Mouse (Mus musculus) embryonic facial prominence, embryonic 10.5 days (tissue): ENCODE measurements at regions not wholly inside any gene's neighbourhood (a gene's known extent, or its start where the extent isn't known, plus 50 kb on each side); places are given as distances from the start of the nearest gene placed in this dataset.

Experiments used
- DNase-seq: peaks from one replicate; pipeline ENCODE4 v3.0.0-alpha.2; 2017; ENCODE audit warnings: low spot score
- H3K27ac ChIP-seq: fragments of 300-500 bp; sonication (generic); replicated peaks from 2 replicates; pipeline ENCODE4 v1.5.1; 2016; ENCODE audit warnings: mild to moderate bottlenecking
- H3K27me3 ChIP-seq: fragments of 300-500 bp; sonication (generic); replicated peaks from 2 replicates; pipeline ENCODE4 v1.6.1; 2016; ENCODE audit warnings: low read depth, mild to moderate bottlenecking; ENCODE audit not compliant: poor library complexity, severe bottlenecking
- H3K36me3 ChIP-seq: fragments of 300-500 bp; sonication (generic); replicated peaks from 2 replicates; pipeline ENCODE4 v1.6.1; 2016; ENCODE audit warnings: mild to moderate bottlenecking, moderate library complexity
- H3K4me1 ChIP-seq: fragments of 300-500 bp; sonication (generic); 2 replicates; pipeline ENCODE4 v1.6.1; 2016
- H3K4me3 ChIP-seq: fragments of 300-500 bp; sonication (generic); 2 replicates; pipeline ENCODE4 v1.5.1; 2016; ENCODE audit warnings: mild to moderate bottlenecking, moderate library complexity
- H3K9me3 ChIP-seq: fragments of 300-500 bp; sonication (generic); 2 replicates; pipeline ENCODE4 v1.6.1; 2016; ENCODE audit warnings: mild to moderate bottlenecking
- WGBS: fragments of 180-500 bp; shearing (Covaris S2); methylation state at CpG from one replicate; pipeline ENCODE4 v1.1.7; 2016; 5-methylcytosine and 5-hydroxymethylcytosine counted together

GRCm38 (mm10) chrX:10883729-10884464 is 169.1 kb downstream of the Mid1ip1 start:
- H3K27me3 ChIP-seq, result peaks cover 8% of the 10 kb centered on the region; the same call in 1 of the 2 replicates
- 85% methylated on average over 11 of the region's 11 CpGs for WGBS

GRCm38 (mm10) chrX:10892815-10893214 is 178.0 kb downstream of the Mid1ip1 start:
- H3K27ac ChIP-seq, result no peak overlapping the region
- DNase-seq, result no peak
- H3K9me3 ChIP-seq, result no peaks in the 10 kb centered on the region
- no peaks in the 10 kb centered on the region for H3K4me1 ChIP-seq
- no peaks in the 10 kb centered on the region for H3K36me3 ChIP-seq
- no peak overlapping the region for H3K4me3 ChIP-seq
- H3K27me3 ChIP-seq, result peaks cover 8% of the 10 kb centered on the region; the same call in 1 of the 2 replicates
- WGBS, result 85% methylated on average over 3 of the region's 3 CpGs

More at GRCm38 (mm10) chrX:10883729-10884464, 169.1 kb downstream of the Mid1ip1 start:
- Histone ChIP-seq H3K4me1 (no peaks in the 10 kb centered on the region), H3K27ac (no peak overlapping the region), H3K4me3 (no peak overlapping the region), H3K9me3 (no peaks in the 10 kb centered on the region), H3K36me3 (no peaks in the 10 kb centered on the region)
- no peak for DNase-seq

- H3K4me1 ChIP-seq, result no peaks in the 10 kb centered on the region
- WGBS, result 87% methylated on average over 5 of the region's 5 CpGs
- H3K4me3 ChIP-seq, result no peak overlapping the region
- H3K36me3 ChIP-seq, result no peaks in the 10 kb centered on the region
- H3K27me3 ChIP-seq, result peaks cover 8% of the 10 kb centered on the region
- no peak for DNase-seq
- H3K27ac ChIP-seq, result no peak overlapping the region
- no peaks in the 10 kb centered on the region for H3K9me3 ChIP-seq
Observed at GRCm38 (mm10) chrX:10896193-10896955, 181.6 kb downstream of the Mid1ip1 start.

GRCm38 (mm10) chrX:10902686-10903085 is 187.9 kb downstream of the Mid1ip1 start:
- H3K27me3 ChIP-seq, result peaks cover 14% of the 10 kb centered on the region; the same call in 1 of the 2 replicates
- DNase-seq, result no peak
- no peaks in the 10 kb centered on the region for H3K4me1 ChIP-seq
- no peak overlapping the region for H3K4me3 ChIP-seq
- H3K36me3 ChIP-seq, result no peaks in the 10 kb centered on the region
- no peaks in the 10 kb centered on the region for H3K9me3 ChIP-seq
- 92% methylated on average over 4 of the region's 4 CpGs for WGBS
- H3K27ac ChIP-seq, result no peak overlapping the region

GRCm38 (mm10) chrX:10904072-10904471 is 189.3 kb downstream of the Mid1ip1 start:
- Histone ChIP-seq H3K4me1 (no peaks in the 10 kb centered on the region), H3K27me3 (peaks cover 18% of the 10 kb centered on the region), H3K36me3 (no peaks in the 10 kb centered on the region), H3K27ac (no peak overlapping the region), H3K9me3 (no peaks in the 10 kb centered on the region), H3K4me3 (no peak overlapping the region)
- no peak for DNase-seq
- WGBS, result 92% methylated on average over 6 of the region's 6 CpGs

- Histone ChIP-seq H3K27ac (no peak overlapping the region), H3K27me3 (peaks cover 25% of the 10 kb centered on the region), H3K4me3 (no peak overlapping the region), H3K4me1 (no peaks in the 10 kb centered on the region), H3K36me3 (no peaks in the 10 kb centered on the region), H3K9me3 (no peaks in the 10 kb centered on the region)
- no peak for DNase-seq
- WGBS, result 63% methylated on average over 3 of the region's 3 CpGs
Observed at GRCm38 (mm10) chrX:10904889-10905288, 190.1 kb downstream of the Mid1ip1 start.

- H3K36me3 ChIP-seq, result no peaks in the 10 kb centered on the region
- no peak overlapping the region for H3K4me3 ChIP-seq
- no peak overlapping the region for H3K27ac ChIP-seq
- no peaks in the 10 kb centered on the region for H3K9me3 ChIP-seq
- no peaks in the 10 kb centered on the region for H3K4me1 ChIP-seq
- no peak for DNase-seq
- 85% methylated on average over 14 of the region's 14 CpGs for WGBS
- H3K27me3 ChIP-seq, result peaks cover 28% of the 10 kb centered on the region
Observed at GRCm38 (mm10) chrX:10911127-10912061, 196.6 kb downstream of the Mid1ip1 start.
